Mouse (Mus musculus): ENCODE measurements around the gene Rnft1. TPM values are rescaled to one million over a fixed set of nuclear protein-coding genes. Genes with fewer than 3 reads are reported as not detected.

The Rnft1 gene
- polyA plus RNA-seq, 2 experiments: 20.2 to 46.6 TPM

DNA sequence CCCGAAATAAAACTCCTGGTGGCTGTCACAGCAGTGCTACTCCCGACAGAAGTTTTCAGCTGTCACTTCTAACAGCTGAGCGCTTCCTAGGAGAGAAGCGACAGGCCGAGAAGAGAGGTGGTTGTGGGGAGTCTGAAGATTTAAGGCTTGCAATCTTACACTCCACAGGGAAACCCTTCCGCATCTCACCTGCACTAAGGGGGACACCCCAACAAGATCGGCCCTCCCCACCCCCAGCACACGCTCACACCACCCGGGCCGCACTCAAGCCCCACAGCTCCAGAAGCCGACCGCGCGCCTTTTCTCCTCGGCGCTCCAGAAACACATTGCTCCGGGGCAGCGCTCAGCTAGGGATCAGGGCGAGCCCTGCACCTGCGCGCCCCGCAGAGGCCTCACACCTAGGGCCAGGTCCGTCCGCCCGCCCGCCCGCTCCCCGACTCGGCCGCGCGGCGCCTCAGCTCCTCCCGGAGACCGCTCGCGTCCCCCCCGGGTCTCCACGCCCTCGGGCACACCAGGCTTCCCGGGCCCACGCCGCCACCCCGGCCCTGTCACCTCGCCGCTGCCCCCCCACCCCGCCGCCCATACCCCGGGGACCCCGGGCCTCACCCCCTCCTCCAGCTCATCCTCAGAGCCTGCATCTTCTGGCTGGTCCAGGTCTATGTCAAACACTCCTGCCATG, 59.6 kb downstream of the Rnft1 start:
- peak; percentile 30 for DNase-seq (ENCODE audit: low spot score)

DNA sequence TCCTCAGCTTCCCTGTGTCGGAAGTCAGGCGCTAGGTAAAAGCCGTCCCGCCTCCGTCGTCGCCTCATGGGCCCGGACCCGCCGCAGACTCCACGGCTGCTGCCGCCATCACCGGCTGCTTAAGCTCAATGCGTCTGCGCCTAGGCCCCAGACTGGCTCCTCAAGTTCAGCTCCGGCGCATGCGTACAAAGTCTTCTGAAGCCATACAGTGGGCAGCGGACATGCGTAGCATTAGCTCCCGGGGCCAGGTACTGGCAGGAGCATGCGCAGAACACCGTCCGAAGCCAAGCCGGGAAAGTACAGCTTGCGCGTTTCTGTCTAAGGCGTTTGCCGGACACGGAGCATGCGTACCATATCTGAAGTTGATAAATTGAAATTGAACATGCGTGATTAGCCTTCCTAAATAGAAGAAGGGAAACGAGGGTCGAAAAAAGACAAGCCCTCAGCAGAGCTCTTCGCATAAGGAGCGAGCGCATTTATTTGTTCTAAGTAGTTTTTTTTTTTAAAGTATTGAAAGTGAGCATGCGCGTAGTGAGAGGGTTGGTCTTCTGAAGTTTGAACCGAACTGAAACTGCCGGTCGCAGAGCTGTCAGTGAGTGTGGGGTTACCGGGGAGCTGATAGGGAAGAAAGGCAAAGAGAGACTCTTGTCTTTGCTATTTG, 60.3 kb downstream of the Rnft1 start, which contains the start of the genes Rps6kb1 and Tubd1:
Rps6kb1 (minus strand) TSS at position 167 of the 661 bp plus-strand sequence.
Tubd1 (plus strand) TSS at position 353 of the 661 bp plus-strand sequence.
- peak within 1 kb of the TSS; percentile 88 for H3K27ac ChIP-seq (replicated peaks; ENCODE audit: low read depth, low read length)
- under 1% methylated on average over 43 of the region's 43 CpGs for WGBS

More for the DNA sequence above, 59.6 kb downstream of the Rnft1 start:
- 4% methylated on average over 44 of the region's 50 CpGs for WGBS
- Histone ChIP-seq H3K9me3 (ENCODE audit: control insufficient read depth, low read length) (no peaks in the 10 kb centered on the region), H3K4me3 (replicated peaks; ENCODE audit: low read length) (peak overlapping the region; percentile 94), H3K9ac (ENCODE audit: low read depth, low read length, severe bottlenecking) (peak overlapping the region; percentile 95), H3K4me2 (replicated peaks; ENCODE audit: low read depth, low read length, severe bottlenecking) (peak overlapping the region; percentile 73), H3K27ac (replicated peaks; ENCODE audit: low read depth, low read length) (peak overlapping the region; percentile 88), H3K36me3 (ENCODE audit: control insufficient read depth, insufficient read depth, low read length) (peaks cover under 1% of the 10 kb centered on the region; the same call in 1 of the 2 replicates), H3K27me3 (ENCODE audit: control insufficient read depth, insufficient read depth, low read length) (no peaks in the 10 kb centered on the region), H3K4me1 (ENCODE audit: control insufficient read depth, insufficient read depth, low read length) (peaks cover 6% of the 10 kb centered on the region)
- ATAC-seq (ENCODE audit: low FRiP score, low read depth): peak; percentile 39
- no peak for TF ChIP-seq POLR2A (IDR thresholded peaks at IDR 0.05; ENCODE audit: borderline replicate concordance, extremely low read depth, insufficient read depth, insufficient read length)

DNA sequence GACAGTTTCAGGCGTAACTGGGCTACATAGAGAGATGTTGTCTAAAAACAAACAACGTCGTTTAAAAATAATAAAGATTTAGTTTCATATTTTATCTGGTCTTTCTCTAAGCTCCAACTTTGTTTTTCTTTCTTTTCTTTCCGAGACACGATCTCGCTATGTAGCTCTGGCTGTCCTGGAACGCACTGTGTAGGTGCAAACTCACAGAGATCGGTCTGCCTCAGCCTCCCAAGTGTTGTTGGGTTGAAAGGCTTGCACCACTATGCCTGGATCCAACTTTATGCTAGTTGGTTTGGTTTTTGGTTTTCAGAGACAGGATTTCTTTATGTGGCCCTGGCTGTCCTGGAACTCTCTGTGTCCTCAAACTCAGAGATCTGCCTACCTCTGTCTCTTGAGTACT, 61.1 kb downstream of the Rnft1 start:
- Histone ChIP-seq H3K9ac (ENCODE audit: low read depth, low read length, severe bottlenecking) (peak overlapping the region; percentile 52), H3K4me2 (replicated peaks; ENCODE audit: low read depth, low read length, severe bottlenecking) (peak overlapping the region; percentile 60), H3K36me3 (ENCODE audit: control insufficient read depth, insufficient read depth, low read length) (peaks cover 9% of the 10 kb centered on the region; the same call in 1 of the 2 replicates), H3K4me3 (replicated peaks; ENCODE audit: low read length) (peak overlapping the region; percentile 94), H3K9me3 (ENCODE audit: control insufficient read depth, low read length) (no peaks in the 10 kb centered on the region), H3K4me1 (ENCODE audit: control insufficient read depth, insufficient read depth, low read length) (peaks cover 6% of the 10 kb centered on the region), H3K27ac (replicated peaks; ENCODE audit: low read depth, low read length) (no peak overlapping the region), H3K27me3 (ENCODE audit: control insufficient read depth, insufficient read depth, low read length) (no peaks in the 10 kb centered on the region)
- DNase-seq (ENCODE audit: low spot score) (no peak), ATAC-seq (ENCODE audit: low FRiP score, low read depth) (no peak)
- TF ChIP-seq POLR2A (IDR thresholded peaks at IDR 0.05; ENCODE audit: borderline replicate concordance, extremely low read depth, insufficient read depth, insufficient read length): no peak
- 77% methylated on average over 8 of the region's 8 CpGs for WGBS

More for the DNA sequence above, 60.3 kb downstream of the Rnft1 start, which contains the start of the genes Rps6kb1 and Tubd1:
- TF ChIP-seq POLR2A (IDR thresholded peaks at IDR 0.05; ENCODE audit: borderline replicate concordance, extremely low read depth, insufficient read depth, insufficient read length): peak; percentile 98
- no peaks in the 10 kb centered on the region for H3K27me3 ChIP-seq (ENCODE audit: control insufficient read depth, insufficient read depth, low read length)
- H3K9me3 ChIP-seq (ENCODE audit: control insufficient read depth, low read length): no peaks in the 10 kb centered on the region
- peak; percentile 97 for ATAC-seq (ENCODE audit: low FRiP score, low read depth)
- H3K9ac ChIP-seq (ENCODE audit: low read depth, low read length, severe bottlenecking): peak within 1 kb of the TSS; percentile 95
- peak within 1 kb of the TSS; percentile 73 for H3K4me2 ChIP-seq (replicated peaks; ENCODE audit: low read depth, low read length, severe bottlenecking)
- peaks cover 6% of the 10 kb centered on the region for H3K4me1 ChIP-seq (ENCODE audit: control insufficient read depth, insufficient read depth, low read length)
- H3K36me3 ChIP-seq (ENCODE audit: control insufficient read depth, insufficient read depth, low read length): peaks cover 6% of the 10 kb centered on the region; the same call in 1 of the 2 replicates
- DNase-seq (ENCODE audit: low spot score): peak; percentile 99
- H3K4me3 ChIP-seq (replicated peaks; ENCODE audit: low read length): peak within 1 kb of the TSS; percentile 94

DNA sequence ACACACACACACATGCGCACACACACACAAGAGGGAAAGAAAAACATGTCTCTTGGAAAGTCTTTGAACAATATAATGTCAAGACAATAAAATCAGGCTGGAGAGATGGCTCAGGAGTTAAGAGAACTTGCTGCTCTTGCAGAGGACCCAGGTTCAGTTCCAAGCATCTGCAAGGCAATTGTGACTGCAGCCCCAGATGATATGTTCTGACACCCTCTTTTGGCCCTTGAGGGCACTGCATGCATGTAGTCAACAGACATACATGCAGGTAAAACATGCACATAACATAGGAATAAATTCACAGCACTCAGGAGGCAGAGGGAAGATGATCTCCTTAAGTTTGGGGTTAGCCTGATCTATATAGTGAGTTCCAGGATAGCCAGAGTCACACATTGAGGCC, 63.0 kb downstream of the Rnft1 start:
- no peak for DNase-seq (ENCODE audit: low spot score)
- no peak for ATAC-seq (ENCODE audit: low FRiP score, low read depth)
- H3K4me1 ChIP-seq (ENCODE audit: control insufficient read depth, insufficient read depth, low read length): peaks cover 6% of the 10 kb centered on the region
- H3K4me2 ChIP-seq (replicated peaks; ENCODE audit: low read depth, low read length, severe bottlenecking): no peak overlapping the region
- no peak overlapping the region for H3K27ac ChIP-seq (replicated peaks; ENCODE audit: low read depth, low read length)
- TF ChIP-seq POLR2A (IDR thresholded peaks at IDR 0.05; ENCODE audit: borderline replicate concordance, extremely low read depth, insufficient read depth, insufficient read length): no peak
- H3K27me3 ChIP-seq (ENCODE audit: control insufficient read depth, insufficient read depth, low read length): no peaks in the 10 kb centered on the region
- H3K9me3 ChIP-seq (ENCODE audit: control insufficient read depth, low read length): no peaks in the 10 kb centered on the region
- no peak overlapping the region for H3K9ac ChIP-seq (ENCODE audit: low read depth, low read length, severe bottlenecking)
- 100% methylated on average over 1 of the region's 1 CpGs for WGBS
- H3K36me3 ChIP-seq (ENCODE audit: control insufficient read depth, insufficient read depth, low read length): peaks cover 9% of the 10 kb centered on the region; the same call in 1 of the 2 replicates
- H3K4me3 ChIP-seq (replicated peaks; ENCODE audit: low read length): no peak overlapping the region

Other genes with a start within 250 kb of the Rnft1 start
- gene Ints2, start 227.1 kb upstream of the Rnft1 start, polyA plus RNA-seq (2012; rRNA removed): 29.6 and 34.0 TPM in 2 replicates
- 29.4 and 35.4 TPM in 2 replicates for gene Ints2, start 227.1 kb upstream of the Rnft1 start, polyA plus RNA-seq (2014; fragmentation: Nextera tagmentation; extraction: Ambion mirVana)
- 19.4 and 24.1 TPM in 2 replicates for gene Med13, start 127.1 kb upstream of the Rnft1 start, polyA plus RNA-seq (2012; rRNA removed)
- 13.0 and 17.0 TPM in 2 replicates for gene Med13, start 127.1 kb upstream of the Rnft1 start, polyA plus RNA-seq (2014; fragmentation: Nextera tagmentation; extraction: Ambion mirVana)
- 26.6 and 33.5 TPM in 2 replicates for gene Rps6kb1, start 60.1 kb downstream of the Rnft1 start, polyA plus RNA-seq (2012; rRNA removed)
- gene Rps6kb1, start 60.1 kb downstream of the Rnft1 start, polyA plus RNA-seq (2014; fragmentation: Nextera tagmentation; extraction: Ambion mirVana): 59.4 and 73.1 TPM in 2 replicates
- 7.1 and 7.6 TPM in 2 replicates for gene Tubd1, start 60.3 kb downstream of the Rnft1 start, polyA plus RNA-seq (2012; rRNA removed)
- 10.1 and 10.5 TPM in 2 replicates for gene Tubd1, start 60.3 kb downstream of the Rnft1 start, polyA plus RNA-seq (2014; fragmentation: Nextera tagmentation; extraction: Ambion mirVana)
- gene Vmp1, start 199.2 kb downstream of the Rnft1 start, polyA plus RNA-seq (2012; rRNA removed): 39.9 and 49.5 TPM in 2 replicates
- gene Vmp1, start 199.2 kb downstream of the Rnft1 start, polyA plus RNA-seq (2014; fragmentation: Nextera tagmentation; extraction: Ambion mirVana): 98.3 and 102 TPM in 2 replicates
- 13.4 and 19.1 TPM in 2 replicates for gene Ptrh2, start 199.3 kb downstream of the Rnft1 start, polyA plus RNA-seq (2012; rRNA removed)
- 31.3 and 32.3 TPM in 2 replicates for gene Ptrh2, start 199.3 kb downstream of the Rnft1 start, polyA plus RNA-seq (2014; fragmentation: Nextera tagmentation; extraction: Ambion mirVana)